Mouse (Mus musculus) cortical plate, adult 2 months (tissue): ENCODE measurements around the gene Tstd3. TPM values are rescaled to one million over a fixed set of nuclear protein-coding genes. Genes with fewer than 3 reads are reported as not detected.
A peak's percentile ranks its signal among the peaks of the same experiment; 100 is the strongest.

Experiments used
- H3K27ac ChIP-seq: fragments of 200-500 bp; 2 replicates; pipeline ENCODE4 v1.5.1; 2012; ENCODE audit warnings: low read length, control low read depth, inconsistent platforms; ENCODE audit not compliant: insufficient read depth
- H3K4me1 ChIP-seq: fragments of 200-500 bp; 2 replicates; pipeline ENCODE4 v1.6.1; 2011; ENCODE audit warnings: low read length; ENCODE audit not compliant: control insufficient read depth, insufficient read depth
- H3K4me3 ChIP-seq: fragments of 200-500 bp; 2 replicates; pipeline ENCODE4 v1.5.1; 2011; ENCODE audit warnings: mild to moderate bottlenecking, low read length, control low read depth; ENCODE audit not compliant: insufficient read depth
- CTCF ChIP-seq: fragments of 200-500 bp; IDR thresholded peaks from 2 replicates; pipeline ENCODE4 v1.5.1; 2011; ENCODE audit warnings: mild to moderate bottlenecking, control low read depth, low read length; ENCODE audit not compliant: insufficient read depth; ENCODE audit errors: extremely low read depth
- POLR2A ChIP-seq: fragments of 200-500 bp; IDR thresholded peaks from 2 replicates; pipeline ENCODE4 v1.6.1; 2011; ENCODE audit warnings: mild to moderate bottlenecking, low read length, control low read depth; ENCODE audit not compliant: insufficient read depth; ENCODE audit errors: extremely low read depth
- polyA plus RNA-seq: library from polyadenylated mRNA; depleted of rRNA; stranded (reverse); fragments of >200 nt; gene quantifications from 2 replicates; pipeline ENCODE4 v1.2.3, GENCODE M21; 2012; rRNA removed

The Tstd3 gene
- polyA plus RNA-seq = 18.7 and 18.9 TPM in 2 replicates

DNA sequence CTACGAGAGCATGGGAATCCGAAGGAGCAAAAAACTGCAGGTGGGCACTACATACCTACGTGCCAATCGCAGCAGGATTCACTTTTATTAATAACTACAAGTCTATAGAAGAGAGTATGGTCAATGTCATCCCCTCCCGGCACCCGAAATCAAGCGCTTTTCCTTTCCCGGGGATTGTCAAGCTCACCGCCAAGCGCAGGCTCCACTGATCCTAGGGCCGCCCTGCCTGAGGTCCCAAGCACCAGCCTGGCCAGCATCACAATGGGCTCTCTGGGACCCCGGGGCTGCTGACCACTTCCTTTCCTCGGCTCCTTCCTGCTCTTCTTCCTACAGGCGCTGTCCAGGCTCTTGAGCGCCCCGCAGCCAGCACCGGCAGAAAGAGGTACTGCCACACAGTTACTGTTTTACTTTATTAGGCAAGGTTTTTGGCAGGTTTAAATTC is at the start of gene Tstd3, which contains the start of gene Usp45:
Tstd3 (minus strand) TSS at position 350 of the 442 bp plus-strand sequence.
Usp45 (plus strand) TSS at position 294 of the 442 bp plus-strand sequence.
- TF ChIP-seq CTCF (peak; percentile 62), POLR2A (0 out of 2 replicates have a peak, but pooled peaks have one; percentile 24)
- Histone ChIP-seq H3K27ac (peak within 1 kb of the TSS; percentile 1; the same call in 1 of the 2 replicates), H3K4me1 (no peaks in the 10 kb centered on the region; the same call in 1 of the 2 replicates), H3K4me3 (peak within 1 kb of the TSS; percentile 67)

DNA sequence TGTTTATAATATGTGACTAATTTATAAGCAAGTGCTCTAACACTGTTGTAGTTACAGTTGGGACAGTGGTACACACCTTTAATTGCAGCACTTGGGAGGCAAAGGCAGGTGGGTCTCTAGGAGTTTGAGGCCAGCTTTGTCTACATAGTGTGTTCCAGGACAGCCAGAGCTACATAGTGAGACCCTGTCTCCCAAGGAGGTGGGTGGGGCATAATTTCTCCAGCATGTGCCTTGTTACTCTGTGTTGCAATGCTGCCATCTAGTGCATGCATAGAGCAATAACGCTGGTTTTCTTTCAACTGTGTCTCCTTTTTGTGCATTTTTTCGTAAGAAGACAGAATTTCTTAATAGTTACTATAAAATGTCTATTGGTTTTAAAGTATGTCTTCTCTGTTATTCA is 47.0 kb upstream of the Tstd3 start:
- H3K27ac ChIP-seq = no peak overlapping the region
- no peak overlapping the region for H3K4me3 ChIP-seq
- TF ChIP-seq POLR2A (no peak), CTCF (peak; percentile 81)
- no peaks in the 10 kb centered on the region for H3K4me1 ChIP-seq

DNA sequence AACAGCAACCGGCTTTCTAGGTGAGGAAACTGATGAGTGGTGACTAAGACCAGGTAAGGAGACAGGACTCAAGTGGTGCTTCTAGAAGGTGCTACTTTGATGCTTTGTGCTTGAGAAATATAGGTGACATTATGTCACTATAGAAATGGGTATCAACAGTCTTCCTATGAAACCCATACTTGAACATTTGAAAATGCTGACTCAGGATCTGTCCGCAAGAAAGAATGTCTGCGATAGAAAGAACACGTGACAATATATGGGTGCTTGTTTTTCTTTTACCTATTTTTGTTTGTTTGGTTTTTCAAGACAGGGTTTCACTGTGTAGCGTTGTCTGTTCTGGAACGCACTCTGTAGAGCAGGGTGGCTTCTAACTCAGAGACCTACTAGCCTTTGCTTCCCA is 45.6 kb upstream of the Tstd3 start:
- no peak overlapping the region for H3K4me3 ChIP-seq
- H3K4me1 ChIP-seq = no peaks in the 10 kb centered on the region
- H3K27ac ChIP-seq = no peak overlapping the region
- TF ChIP-seq POLR2A (no peak), CTCF (no peak)

DNA sequence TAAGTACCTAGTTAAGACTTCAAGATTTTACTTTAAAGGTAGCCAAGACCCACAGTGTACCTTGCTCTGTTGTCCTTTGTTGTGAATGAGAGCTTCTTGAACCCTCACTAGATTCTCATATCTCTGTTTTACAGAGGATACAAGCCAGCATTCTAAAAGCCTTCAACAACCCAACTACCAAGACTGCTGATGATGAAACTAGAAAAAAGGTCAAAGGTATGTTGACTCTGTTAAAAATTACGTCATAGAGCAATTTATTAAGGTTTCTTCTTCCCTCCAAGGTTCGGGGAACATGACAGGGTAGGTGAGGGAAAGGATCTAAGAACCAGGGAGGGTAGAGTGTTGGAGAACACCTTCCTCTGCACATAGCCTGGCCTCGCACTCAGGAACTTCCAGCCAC is 43.6 kb upstream of the Tstd3 start:
- TF ChIP-seq CTCF = no peak
- TF ChIP-seq POLR2A = no peak
- H3K4me3 ChIP-seq = no peak overlapping the region
- H3K4me1 ChIP-seq = no peaks in the 10 kb centered on the region
- H3K27ac ChIP-seq = no peak overlapping the region

DNA sequence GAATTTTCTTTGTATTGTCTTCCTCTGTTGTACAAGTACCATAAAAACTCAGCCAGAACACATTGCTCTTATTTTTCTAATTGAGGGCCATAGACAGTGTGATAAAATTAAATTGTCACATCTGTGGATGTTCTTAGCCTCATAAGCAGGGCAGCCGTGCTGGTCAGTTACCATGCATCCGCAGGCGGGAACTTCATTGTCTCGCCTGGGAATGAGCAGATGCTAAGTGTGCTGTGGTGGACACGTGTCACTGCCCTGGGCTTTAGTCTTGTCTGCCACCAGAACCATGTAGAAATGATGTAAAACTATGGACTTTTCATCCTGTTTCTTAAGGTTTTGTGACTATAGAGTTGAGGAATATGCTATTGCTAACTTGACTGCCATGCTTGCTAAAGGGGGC is 40.2 kb upstream of the Tstd3 start:
- TF ChIP-seq CTCF = no peak
- no peak overlapping the region for H3K27ac ChIP-seq
- no peaks in the 10 kb centered on the region for H3K4me1 ChIP-seq
- no peak overlapping the region for H3K4me3 ChIP-seq

DNA sequence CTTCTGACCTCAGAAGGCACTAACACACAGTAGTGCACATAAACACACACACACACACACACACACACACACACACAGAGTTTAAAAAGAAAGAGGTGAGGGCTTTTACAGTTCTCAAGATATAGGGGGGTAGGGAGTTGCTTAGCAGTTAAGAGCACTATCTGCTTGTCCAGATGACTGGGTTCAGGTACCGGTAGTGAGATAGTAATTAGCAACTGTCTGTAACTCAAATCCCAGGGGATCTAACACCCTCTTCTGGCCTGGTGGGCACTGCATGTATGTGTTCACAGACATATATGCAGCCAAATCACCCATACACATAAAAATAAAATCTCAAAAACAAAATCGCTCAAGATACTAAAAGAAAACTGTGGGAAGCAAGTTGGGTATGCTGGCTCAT is 34.6 kb upstream of the Tstd3 start:
- TF ChIP-seq POLR2A = no peak
- no peak for TF ChIP-seq CTCF
- no peak overlapping the region for H3K4me3 ChIP-seq

DNA sequence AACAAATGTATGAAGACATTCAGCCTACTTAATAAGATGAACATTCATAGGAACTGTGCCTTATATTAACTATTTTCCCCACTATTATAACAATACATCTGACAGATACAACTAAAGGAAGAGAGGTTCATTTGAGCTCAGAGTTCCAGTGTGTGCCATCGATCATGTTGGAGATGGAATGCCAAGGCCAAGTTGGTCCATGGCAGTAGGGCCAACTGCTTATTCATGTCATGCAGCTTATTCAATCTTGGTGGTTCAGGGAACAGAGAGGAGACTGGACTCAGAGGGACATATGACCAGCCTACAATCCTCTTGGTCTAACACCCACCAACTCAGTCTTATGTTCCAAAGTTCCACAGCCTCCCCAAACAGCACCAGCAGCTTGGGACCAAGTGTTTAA is 34.0 kb upstream of the Tstd3 start:
- H3K4me1 ChIP-seq = no peaks in the 10 kb centered on the region
- no peak overlapping the region for H3K27ac ChIP-seq
- TF ChIP-seq POLR2A (no peak), CTCF (no peak)
- no peak overlapping the region for H3K4me3 ChIP-seq

More for the DNA sequence above, 34.6 kb upstream of the Tstd3 start:
- no peaks in the 10 kb centered on the region for H3K4me1 ChIP-seq
- H3K27ac ChIP-seq = no peak overlapping the region

DNA sequence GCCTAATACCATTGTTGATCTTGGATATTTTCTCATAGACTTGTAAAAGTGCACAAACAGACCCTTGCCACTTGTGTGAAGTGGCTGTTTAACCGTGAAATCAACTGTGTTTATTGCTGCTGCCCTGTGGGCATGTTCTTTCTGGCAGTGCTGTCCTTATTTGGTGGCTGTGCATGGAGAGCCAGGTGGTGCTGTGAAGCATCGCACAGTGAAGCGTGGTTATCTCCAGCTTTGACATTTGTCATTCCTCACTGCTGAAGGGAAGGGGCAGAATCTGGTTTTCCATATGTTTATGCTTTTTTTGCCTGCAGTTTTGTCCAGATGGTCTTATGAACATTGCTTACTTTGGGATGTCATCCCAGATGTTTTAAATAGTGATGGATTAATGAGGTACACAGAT is 26.6 kb upstream of the Tstd3 start:
- TF ChIP-seq POLR2A = no peak
- TF ChIP-seq CTCF = no peak
- Histone ChIP-seq H3K27ac (no peak overlapping the region), H3K4me1 (no peaks in the 10 kb centered on the region), H3K4me3 (no peak overlapping the region)

DNA sequence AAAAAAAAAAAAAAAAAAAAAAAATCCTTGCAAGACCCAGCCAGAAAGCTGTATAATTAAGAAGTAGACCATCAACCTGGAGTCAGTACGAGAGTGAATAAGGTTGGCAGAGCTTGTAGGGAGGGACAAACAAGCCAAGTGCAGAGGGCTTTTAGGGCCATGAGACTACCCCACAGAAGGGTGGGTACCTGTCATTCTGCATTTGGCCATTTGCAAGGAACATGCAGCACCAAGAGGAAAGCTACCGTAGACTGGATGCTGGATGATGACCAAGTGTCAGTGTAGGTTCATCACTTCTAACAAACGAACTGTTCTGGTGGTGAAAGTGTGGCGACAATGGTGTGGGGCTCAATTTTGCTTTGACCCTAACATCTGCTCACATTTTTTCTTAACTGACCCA is 22.8 kb upstream of the Tstd3 start:
- no peak for TF ChIP-seq POLR2A
- TF ChIP-seq CTCF = no peak
- H3K4me3 ChIP-seq = no peak overlapping the region
- no peak overlapping the region for H3K27ac ChIP-seq
- H3K4me1 ChIP-seq = no peaks in the 10 kb centered on the region

DNA sequence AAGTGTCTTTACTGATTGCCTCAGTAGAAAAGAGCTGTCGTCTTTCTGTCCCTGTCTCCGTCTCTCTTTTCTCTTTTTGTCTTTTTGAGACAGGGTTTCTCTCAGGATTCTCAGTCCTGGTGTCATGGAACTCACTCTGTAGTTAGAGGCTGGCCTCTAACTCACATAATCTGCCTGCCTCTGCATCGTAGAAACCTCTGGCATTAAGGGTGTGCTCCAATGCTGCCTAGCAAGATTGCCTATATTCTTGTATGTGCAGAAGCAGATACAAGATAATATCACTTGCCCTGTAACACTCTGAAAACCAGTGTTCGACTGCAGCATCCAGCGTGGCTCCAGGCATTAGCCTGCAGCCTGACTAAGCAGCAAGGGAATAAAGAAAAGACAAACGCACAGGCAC is 21.9 kb upstream of the Tstd3 start:
- TF ChIP-seq POLR2A (no peak), CTCF (no peak)
- Histone ChIP-seq H3K4me1 (no peaks in the 10 kb centered on the region), H3K27ac (no peak overlapping the region), H3K4me3 (no peak overlapping the region)

DNA sequence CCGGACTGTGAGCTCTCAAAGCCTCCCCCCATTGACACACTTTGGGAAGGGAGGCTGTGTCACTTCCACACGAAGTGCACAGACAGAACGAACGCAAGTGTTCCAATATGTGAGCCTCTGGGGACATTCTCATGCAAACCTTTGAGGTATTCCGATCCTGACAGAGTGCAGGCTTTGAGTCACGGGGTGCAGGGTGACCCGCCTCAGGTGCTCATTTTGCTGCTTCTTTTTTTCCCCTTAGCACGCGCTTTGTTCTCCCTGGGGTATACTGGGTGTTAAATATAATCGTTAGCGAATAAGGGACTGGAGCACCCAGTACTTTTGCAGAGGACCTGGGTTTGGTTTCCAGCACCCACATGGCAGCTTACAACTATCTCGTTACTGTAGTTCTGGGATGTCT is 19.3 kb upstream of the Tstd3 start:
- H3K4me3 ChIP-seq = no peak overlapping the region
- no peaks in the 10 kb centered on the region for H3K4me1 ChIP-seq
- H3K27ac ChIP-seq = no peak overlapping the region
- TF ChIP-seq CTCF (no peak), POLR2A (no peak)
